ENCODE assay signal across 23 mouse cellular contexts in genomic region chr1:52435856-52436255, GRCm38 (mm10).
DNase-seq lines count a peak whose midpoint lies in the region; ATAC-seq and TF ChIP-seq lines count a peak whose summit lies in the region.
"Had no signal": no experiment of that assay in that cellular context is flagged by ENCODE, and none has a peak within 500 bp of the region (broad histone marks: within the 10 kb centered on the region; RNA-seq: fewer than 3 reads in every experiment).

No protein-coding gene starts in this region.

- no peaks in the 10 kb centered on the region for H3K4me1 ChIP-seq in hindbrain, postnatal 0 days (ENCODE audit: insufficient read depth, low read length)
- no peaks in the 10 kb centered on the region for H3K4me1 ChIP-seq in intestine, embryonic 16.5 days (ENCODE audit: control insufficient read depth, insufficient read depth, low read length)
- H3K4me1 ChIP-seq: embryonic facial prominence, embryonic 13.5 days; hindbrain, embryonic 10.5 days; midbrain, embryonic 15.5 days had no signal

- ATAC-seq in frontal cortex, adult (ENCODE audit: low TSS enrichment), result peak; percentile 85
- no peak for ATAC-seq in hindbrain, postnatal 0 days
- ATAC-seq in intestine, embryonic 16.5 days, result no peak
- ATAC-seq: activated CD4-positive, CD25-positive, alpha-beta regulatory T cell, adult 4 months; inflammation-experienced regulatory T-cells, adult 6 months; midbrain, embryonic 15.5 days had no signal

- no peaks in the 10 kb centered on the region for H3K36me3 ChIP-seq in hindbrain, postnatal 0 days (ENCODE audit: insufficient read depth, low read length)
- H3K36me3 ChIP-seq in intestine, embryonic 16.5 days (ENCODE audit: control insufficient read depth, insufficient read depth, low read length), result no peaks in the 10 kb centered on the region
- H3K36me3 ChIP-seq: embryonic facial prominence, embryonic 13.5 days; G1E; heart, embryonic 12.5 days; hindbrain, embryonic 10.5 days; midbrain, embryonic 15.5 days had no signal

- no peak for DNase-seq in frontal cortex, postnatal 14 days (ENCODE audit: low spot score in 2 of 2)
- peak; percentile 13 for DNase-seq in layer of hippocampus, adult 11-12 months (ENCODE audit: low spot score)
- no peak for DNase-seq in layer of hippocampus, postnatal 36 days
- DNase-seq in right cerebral cortex, adult 18-20 months, result peak; percentile 11
- no peak for DNase-seq in right cerebral cortex, postnatal 10 days (ENCODE audit: low spot score in 2 of 2)
- no peak for DNase-seq in hindbrain, postnatal 0 days (ENCODE audit: low spot score)
- DNase-seq: adrenal gland, postnatal 10 days; cerebellum, postnatal 10 days; kidney, adult 8-10 months; kidney, postnatal 14 days; lung, adult 18-20 months; thymus, adult 2 months had no signal

- H3K4me3 ChIP-seq in hindbrain, postnatal 0 days (ENCODE audit: low read length), result no peak overlapping the region
- H3K4me3 ChIP-seq in intestine, embryonic 16.5 days (ENCODE audit: low read length), result no peak overlapping the region
- H3K4me3 ChIP-seq: embryonic facial prominence, embryonic 13.5 days; heart, embryonic 12.5 days; hindbrain, embryonic 10.5 days; megakaryocyte, embryonic 14.5 days; midbrain, embryonic 15.5 days had no signal

- TF ChIP-seq CTCF in hindbrain, postnatal 0 days (IDR thresholded peaks at IDR 0.05; ENCODE audit: low read depth), result no peak

- H3K27ac ChIP-seq in hindbrain, postnatal 0 days, result no peak overlapping the region
- H3K27ac ChIP-seq in intestine, embryonic 16.5 days (ENCODE audit: low read length), result no peak overlapping the region
- H3K27ac ChIP-seq: embryonic facial prominence, embryonic 13.5 days; hindbrain, embryonic 10.5 days; midbrain, embryonic 15.5 days had no signal

- no peaks in the 10 kb centered on the region for H3K27me3 ChIP-seq in hindbrain, postnatal 0 days (ENCODE audit: insufficient read depth, low read length)
- H3K27me3 ChIP-seq in intestine, embryonic 16.5 days (replicated peaks; ENCODE audit: control insufficient read depth, insufficient read depth, low read length), result no peaks in the 10 kb centered on the region
- H3K27me3 ChIP-seq: embryonic facial prominence, embryonic 13.5 days; heart, embryonic 12.5 days; megakaryocyte, embryonic 14.5 days; midbrain, embryonic 15.5 days had no signal

- no peak overlapping the region for H3K4me2 ChIP-seq in hindbrain, postnatal 0 days (ENCODE audit: low read depth, low read length)
- H3K4me2 ChIP-seq in intestine, embryonic 16.5 days (ENCODE audit: low read depth, low read length), result no peak overlapping the region
- H3K4me2 ChIP-seq: embryonic facial prominence, embryonic 13.5 days; heart, embryonic 12.5 days; liver, embryonic 11.5 days; midbrain, embryonic 15.5 days had no signal

- H3K9me3 ChIP-seq in hindbrain, postnatal 0 days (ENCODE audit: low read length), result no peaks in the 10 kb centered on the region
- H3K9me3 ChIP-seq in intestine, embryonic 16.5 days (ENCODE audit: control insufficient read depth, low read length), result no peaks in the 10 kb centered on the region
- H3K9me3 ChIP-seq: embryonic facial prominence, embryonic 13.5 days; G1E; heart, embryonic 12.5 days; hindbrain, embryonic 10.5 days; megakaryocyte, embryonic 14.5 days; midbrain, embryonic 15.5 days had no signal

- WGBS in hindbrain, postnatal 0 days, result 68% methylated on average over 6 of the region's 6 CpGs
- WGBS in intestine, embryonic 16.5 days, result 56% methylated on average over 6 of the region's 6 CpGs

- H3K9ac ChIP-seq in hindbrain, postnatal 0 days (replicated peaks; ENCODE audit: low read length), result no peak overlapping the region
- no peak overlapping the region for H3K9ac ChIP-seq in intestine, embryonic 16.5 days (ENCODE audit: low read depth, low read length)
- H3K9ac ChIP-seq: embryonic facial prominence, embryonic 13.5 days; heart, embryonic 12.5 days; midbrain, embryonic 15.5 days had no signal

Comparison
In these comparisons a context has a peak if more than half of its experiments do, and no peak if none do; other contexts are left out.
1. DNase-seq: peak in layer of hippocampus, adult 11-12 months (single experiment) and right cerebral cortex, adult 18-20 months (single experiment); none in frontal cortex, postnatal 14 days (0 of 2), layer of hippocampus, postnatal 36 days (0 of 2), right cerebral cortex, postnatal 10 days (0 of 2) and hindbrain, postnatal 0 days (single experiment).